Mouse (Mus musculus) heart, postnatal 0 days (tissue): ENCODE measurements around the gene Gcgr.

ENCODE experiments used
- CTCF ChIP-seq: IDR thresholded peaks from 2 replicates; pipeline ENCODE4 v1.5.1; 2016; ENCODE audit warnings: antibody characterized with exemption, control low read depth, low read depth
- EP300 ChIP-seq: IDR thresholded peaks from 2 replicates; pipeline ENCODE4 v1.6.1; 2016; ENCODE audit warnings: antibody characterized with exemption, low read depth

DNA sequence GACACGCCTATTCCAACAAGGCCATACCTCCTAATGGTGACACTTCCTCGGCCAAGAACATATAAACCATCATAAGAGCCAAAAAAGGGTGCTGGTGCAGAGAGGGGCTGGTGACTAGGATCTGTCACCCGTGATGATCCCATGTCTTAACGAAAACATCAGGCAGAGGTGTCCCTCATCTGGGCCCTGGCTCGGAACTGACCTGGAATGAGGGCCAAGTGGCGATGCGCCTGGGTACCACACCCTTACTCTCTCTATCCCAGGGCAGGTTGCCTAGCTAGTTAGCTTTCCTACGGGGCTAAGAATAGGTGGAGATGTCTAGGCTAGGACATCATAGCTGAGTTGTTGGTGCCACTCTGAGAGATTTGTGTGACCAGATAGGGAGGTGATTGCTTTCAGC is 3.6 kb downstream of the Gcgr start:
- TF ChIP-seq CTCF (no peak), EP300 (no peak)
